Mouse (Mus musculus): ENCODE measurements around the gene Zfp281.

Gene Zfp281

GRCm38 (mm10) chr1:136614748-136615440 is 9.8 kb upstream of the Zfp281 start:
- DNase-seq, result no peak

- no peak for DNase-seq
These were observed 7.4 kb upstream of the Zfp281 start for GRCm38 (mm10) chr1:136617163-136617788.

- no peak for DNase-seq
These were observed 6.1 kb upstream of the Zfp281 start for GRCm38 (mm10) chr1:136618570-136618969.

- DNase-seq, result peak; percentile 72 to 75
These were observed 556 bp downstream of the Zfp281 start for GRCm38 (mm10) chr1:136625019-136625895.

GRCm38 (mm10) chr1:136626141-136626540 is 1.4 kb downstream of the Zfp281 start:
- DNase-seq, result no peak

GRCm38 (mm10) chr1:136626756-136627155 is 2.1 kb downstream of the Zfp281 start:
- no peak for DNase-seq

GRCm38 (mm10) chr1:136627591-136627990 is 2.9 kb downstream of the Zfp281 start:
- no peak for DNase-seq

- no peak for DNase-seq
These were observed 8.2 kb downstream of the Zfp281 start for GRCm38 (mm10) chr1:136632891-136633290.

- no peak for DNase-seq
These were observed 10.9 kb downstream of the Zfp281 start for GRCm38 (mm10) chr1:136635644-136636043.

GRCm38 (mm10) chr1:136636946-136637345 is 12.2 kb downstream of the Zfp281 start:
- no peak for DNase-seq

GRCm38 (mm10) chr1:136637696-136638095 is 13.0 kb downstream of the Zfp281 start:
- DNase-seq, result no peak

GRCm38 (mm10) chr1:136638211-136638610 is 13.5 kb downstream of the Zfp281 start:
- DNase-seq, result no peak

- DNase-seq, result no peak
These were observed 14.0 kb downstream of the Zfp281 start for GRCm38 (mm10) chr1:136638699-136639098.

GRCm38 (mm10) chr1:136639221-136639620 is 14.5 kb downstream of the Zfp281 start:
- DNase-seq, result no peak

- DNase-seq, result no peak
These were observed 18.0 kb downstream of the Zfp281 start for GRCm38 (mm10) chr1:136642701-136643100.

GRCm38 (mm10) chr1:136644486-136644885 is 19.8 kb downstream of the Zfp281 start:
- DNase-seq, result no peak

GRCm38 (mm10) chr1:136645849-136646625 is 21.3 kb downstream of the Zfp281 start:
- DNase-seq, result no peak

- DNase-seq, result no peak
These were observed 27.4 kb downstream of the Zfp281 start for GRCm38 (mm10) chr1:136652066-136652465.

- DNase-seq, result no peak
These were observed 28.8 kb downstream of the Zfp281 start for GRCm38 (mm10) chr1:136653526-136653925.

- no peak for DNase-seq
These were observed 29.7 kb downstream of the Zfp281 start for GRCm38 (mm10) chr1:136654385-136654784.

GRCm38 (mm10) chr1:136656619-136657018 is 31.9 kb downstream of the Zfp281 start:
- no peak for DNase-seq

GRCm38 (mm10) chr1:136658456-136659227 is 33.9 kb downstream of the Zfp281 start:
- DNase-seq, result no peak

Data from cerebellum, postnatal 14 days (tissue).